ENCODE assay signal across 7 mouse cellular contexts in the genomic region with DNA sequence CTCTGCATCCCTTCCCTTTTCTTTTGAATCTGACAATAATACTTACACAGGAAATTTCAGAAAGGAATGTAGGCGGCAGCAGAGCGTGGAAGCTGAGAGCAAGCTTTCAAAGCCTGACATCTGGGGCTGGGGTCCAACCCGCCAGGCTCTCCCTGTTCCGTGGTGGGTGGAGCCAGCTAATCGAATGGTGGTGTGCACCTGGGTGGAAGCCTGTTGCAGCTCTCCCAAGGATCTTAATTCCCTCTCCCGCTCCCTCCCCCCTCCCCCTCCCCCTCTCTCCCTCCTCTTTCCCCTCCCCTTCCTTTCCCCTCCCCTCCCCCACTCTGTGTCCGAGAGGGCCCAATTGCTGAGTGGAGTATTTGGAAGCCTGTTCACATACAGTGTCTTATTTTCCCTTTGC. TPM values are rescaled to one million over a fixed set of nuclear protein-coding genes. Genes with fewer than 3 reads are reported as not detected.
DNase-seq lines count a peak whose midpoint lies in the region; ATAC-seq lines count a peak whose summit lies in the region.

No protein-coding gene starts in this region.

- H3K36me3 ChIP-seq in liver, embryonic 12.5 days, result no peaks in the 10 kb centered on the region
- no peaks in the 10 kb centered on the region for H3K36me3 ChIP-seq in embryonic facial prominence, embryonic 12.5 days
- H3K36me3 ChIP-seq in hindbrain, embryonic 13.5 days, result no peaks in the 10 kb centered on the region
- no peaks in the 10 kb centered on the region for H3K36me3 ChIP-seq in neural tube, embryonic 13.5 days

- peaks cover 3% of the 10 kb centered on the region; the same call in 1 of the 2 replicates for H3K27me3 ChIP-seq in liver, embryonic 12.5 days (replicated peaks)
- H3K27me3 ChIP-seq in embryonic facial prominence, embryonic 12.5 days, result no peaks in the 10 kb centered on the region
- H3K27me3 ChIP-seq in hindbrain, embryonic 13.5 days, result no peaks in the 10 kb centered on the region
- no peaks in the 10 kb centered on the region for H3K27me3 ChIP-seq in neural tube, embryonic 13.5 days

- H3K4me3 ChIP-seq in liver, embryonic 12.5 days, result no peak overlapping the region
- peak overlapping the region; percentile 17 for H3K4me3 ChIP-seq in embryonic facial prominence, embryonic 12.5 days
- no peak overlapping the region for H3K4me3 ChIP-seq in hindbrain, embryonic 13.5 days
- H3K4me3 ChIP-seq in neural tube, embryonic 13.5 days, result no peak overlapping the region

- no peak for ATAC-seq in liver, embryonic 12.5 days
- 0 out of 2 replicates have a peak, but pooled peaks have one; percentile 61 for ATAC-seq in embryonic facial prominence, embryonic 12.5 days (ENCODE audit: insufficient number of reproducible peaks, insufficient read depth, low FRiP score, low TSS enrichment)
- no peak for ATAC-seq in hindbrain, embryonic 13.5 days (ENCODE audit: low FRiP score)
- ATAC-seq in neural tube, embryonic 13.5 days (ENCODE audit: low read depth), result no peak

- no peaks in the 10 kb centered on the region for H3K9me3 ChIP-seq in liver, embryonic 12.5 days (replicated peaks)
- H3K9me3 ChIP-seq in embryonic facial prominence, embryonic 12.5 days, result no peaks in the 10 kb centered on the region
- no peaks in the 10 kb centered on the region for H3K9me3 ChIP-seq in hindbrain, embryonic 13.5 days
- no peaks in the 10 kb centered on the region for H3K9me3 ChIP-seq in neural tube, embryonic 13.5 days

- H3K4me2 ChIP-seq in liver, embryonic 12.5 days, result 0 out of 2 replicates have a peak overlapping the region, but pooled peaks have one; percentile 15
- peak overlapping the region; percentile 40 for H3K4me2 ChIP-seq in embryonic facial prominence, embryonic 12.5 days (replicated peaks)
- H3K4me2 ChIP-seq in hindbrain, embryonic 13.5 days, result peak overlapping the region; percentile 35
- peak overlapping the region; percentile 25 for H3K4me2 ChIP-seq in neural tube, embryonic 13.5 days

- WGBS in liver, embryonic 12.5 days (ENCODE audit: insufficient replicate concordance), result 32% methylated on average over 7 of the region's 7 CpGs
- under 1% methylated on average over 7 of the region's 7 CpGs for WGBS in embryonic facial prominence, embryonic 12.5 days
- WGBS in hindbrain, embryonic 13.5 days, result 5% methylated on average over 7 of the region's 7 CpGs
- WGBS in neural tube, embryonic 13.5 days, result 13% methylated on average over 7 of the region's 7 CpGs

- H3K27ac ChIP-seq in liver, embryonic 12.5 days, result no peak overlapping the region
- peak overlapping the region; percentile 43; the same call in 1 of the 2 replicates for H3K27ac ChIP-seq in embryonic facial prominence, embryonic 12.5 days
- H3K27ac ChIP-seq in hindbrain, embryonic 13.5 days, result no peak overlapping the region
- no peak overlapping the region for H3K27ac ChIP-seq in neural tube, embryonic 13.5 days (replicated peaks)

- no peak overlapping the region for H3K9ac ChIP-seq in liver, embryonic 12.5 days
- H3K9ac ChIP-seq in embryonic facial prominence, embryonic 12.5 days, result no peak overlapping the region
- H3K9ac ChIP-seq in hindbrain, embryonic 13.5 days, result peak overlapping the region; percentile 43; the same call in 1 of the 2 replicates
- H3K9ac ChIP-seq in neural tube, embryonic 13.5 days, result 0 out of 2 replicates have a peak overlapping the region, but pooled peaks have one; percentile 17

- no peak for DNase-seq in liver
- DNase-seq in cerebellum, postnatal 4 days (ENCODE audit: low spot score in 2 of 2), result no peak
- no peak for DNase-seq in urinary bladder, adult 2 months (ENCODE audit: low spot score)

- H3K4me1 ChIP-seq in liver, embryonic 12.5 days, result peaks cover 11% of the 10 kb centered on the region
- peaks cover 11% of the 10 kb centered on the region for H3K4me1 ChIP-seq in embryonic facial prominence, embryonic 12.5 days
- peaks cover 11% of the 10 kb centered on the region for H3K4me1 ChIP-seq in hindbrain, embryonic 13.5 days (replicated peaks)
- peaks cover 7% of the 10 kb centered on the region; the same call in 1 of the 2 replicates for H3K4me1 ChIP-seq in neural tube, embryonic 13.5 days (replicated peaks)

RNA-seq across cellular contexts. Expression of gene Anxa4, which starts 22.1 kb away (rescaled TPM):
- 27.0 and 27.9 TPM in 2 replicates for polyA plus RNA-seq in liver, embryonic 12.5 days (2016; fragmentation: Nextera tagmentation; extraction: Ambion mirVana)
- 15.3 and 19.7 TPM in 2 replicates for polyA plus RNA-seq in embryonic facial prominence, embryonic 12.5 days (2016; fragmentation: Nextera tagmentation; extraction: Ambion mirVana)
- 5.3 and 6.2 TPM in 2 replicates for polyA plus RNA-seq in hindbrain, embryonic 13.5 days (2015; fragmentation: Nextera tagmentation; extraction: Ambion mirVana)
- polyA plus RNA-seq in neural tube, embryonic 13.5 days (2015; fragmentation: Nextera tagmentation; extraction: Ambion mirVana), result 5.2 and 6.8 TPM in 2 replicates
- polyA plus RNA-seq in urinary bladder, adult 2 months (2012; rRNA removed), result 134 and 144 TPM in 2 replicates

RNA-seq across cellular contexts. Expression of gene Aak1, which starts 33.9 kb away (rescaled TPM):
- 5.8 and 9.2 TPM in 2 replicates for polyA plus RNA-seq in liver, embryonic 12.5 days (2016; fragmentation: Nextera tagmentation; extraction: Ambion mirVana)
- 17.9 and 19.7 TPM in 2 replicates for polyA plus RNA-seq in embryonic facial prominence, embryonic 12.5 days (2016; fragmentation: Nextera tagmentation; extraction: Ambion mirVana)
- polyA plus RNA-seq in hindbrain, embryonic 13.5 days (2015; fragmentation: Nextera tagmentation; extraction: Ambion mirVana), result 34.5 and 36.5 TPM in 2 replicates
- polyA plus RNA-seq in neural tube, embryonic 13.5 days (2015; fragmentation: Nextera tagmentation; extraction: Ambion mirVana), result 37.3 and 42.7 TPM in 2 replicates
- 21.2 and 21.9 TPM in 2 replicates for polyA plus RNA-seq in urinary bladder, adult 2 months (2012; rRNA removed)

Comparison
In these comparisons a context has a peak if more than half of its experiments do, and no peak if none do; other contexts are left out.
1. H3K9ac ChIP-seq: peak in hindbrain, embryonic 13.5 days (single experiment) and neural tube, embryonic 13.5 days (single experiment); none in liver, embryonic 12.5 days (single experiment) and embryonic facial prominence, embryonic 12.5 days (single experiment).
2. Peak in every context shown above with its lines, with median percentiles within 50 percentile points of each other: H3K4me2 ChIP-seq.